Mouse (Mus musculus): Measurements from ENCODE around the gene Edar.
A peak's percentile ranks its signal among the peaks of the same experiment; 100 is the strongest.

The Edar gene

GRCm38 (mm10) chr10:58601946-58602345, 73.5 kb downstream of the Edar start:
- no peak for DNase-seq (ENCODE audit: low read depth, low spot score)

- no peak for DNase-seq (ENCODE audit: low read depth, low spot score)
Observed at GRCm38 (mm10) chr10:58601431-58601901, 74.0 kb downstream of the Edar start.

- DNase-seq (ENCODE audit: low read depth, low spot score): peak; percentile 42
Observed at GRCm38 (mm10) chr10:58600983-58601382, 74.5 kb downstream of the Edar start.

- DNase-seq (ENCODE audit: low read depth, low spot score): no peak
Observed at GRCm38 (mm10) chr10:58600151-58600550, 75.3 kb downstream of the Edar start.

GRCm38 (mm10) chr10:58595821-58596220, 79.6 kb downstream of the Edar start:
- DNase-seq (ENCODE audit: low read depth, low spot score): no peak

GRCm38 (mm10) chr10:58595197-58595596, 80.3 kb downstream of the Edar start:
- DNase-seq (ENCODE audit: low read depth, low spot score): no peak

- DNase-seq (ENCODE audit: low read depth, low spot score): no peak
Observed at GRCm38 (mm10) chr10:58594486-58594885, 81.0 kb downstream of the Edar start.

GRCm38 (mm10) chr10:58585427-58586223, 89.8 kb downstream of the Edar start:
- no peak for DNase-seq (ENCODE audit: low read depth, low spot score)

- DNase-seq (ENCODE audit: low read depth, low spot score): no peak
Observed at GRCm38 (mm10) chr10:58560521-58560920, 114.9 kb downstream of the Edar start.

GRCm38 (mm10) chr10:58559901-58560300, 115.6 kb downstream of the Edar start:
- DNase-seq (ENCODE audit: low read depth, low spot score): peak; percentile 66

GRCm38 (mm10) chr10:58559098-58559497, 116.4 kb downstream of the Edar start:
- peak; percentile 36 for DNase-seq (ENCODE audit: low read depth, low spot score)

GRCm38 (mm10) chr10:58554693-58555387, 120.6 kb downstream of the Edar start:
- no peak for DNase-seq (ENCODE audit: low read depth, low spot score)
